Mouse (Mus musculus): ENCODE measurements around the gene Scgb2b3. TPM values are rescaled to one million over a fixed set of nuclear protein-coding genes. Genes with fewer than 3 reads are reported as not detected.

Gene Scgb2b3
- polyA plus RNA-seq (2012; fragmentation: generic; extraction: Trizol) = not detected

DNA sequence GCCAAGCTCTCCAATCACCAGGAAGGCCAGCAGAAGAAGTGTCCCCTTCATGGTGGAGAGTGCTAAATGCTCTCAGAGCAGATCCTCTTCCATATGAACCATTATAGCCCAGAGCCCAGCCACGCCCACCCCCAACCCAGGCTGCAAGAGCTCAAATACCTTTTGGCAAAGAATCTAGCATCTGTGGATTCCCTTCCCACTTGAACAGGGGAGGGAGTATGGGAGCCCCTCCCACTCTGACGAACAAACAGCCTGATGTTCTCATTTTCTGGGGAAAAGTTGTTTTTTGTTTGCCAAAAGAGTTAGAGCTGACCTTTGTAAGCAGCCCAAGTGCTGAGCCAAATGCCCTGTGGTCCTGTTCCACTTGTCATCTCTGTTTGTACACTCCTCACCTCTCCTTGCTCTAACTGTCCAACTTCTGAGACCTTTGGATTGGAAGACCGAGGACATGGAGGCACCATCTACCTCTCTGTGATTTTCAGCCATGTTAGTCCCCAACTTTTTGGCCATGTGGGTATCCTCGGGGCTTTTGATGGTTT lies at the start of gene Scgb2b3:
Gene Scgb2b3, minus strand, starts transcription at position 51 of the 539 bp plus-strand sequence.

DNA sequence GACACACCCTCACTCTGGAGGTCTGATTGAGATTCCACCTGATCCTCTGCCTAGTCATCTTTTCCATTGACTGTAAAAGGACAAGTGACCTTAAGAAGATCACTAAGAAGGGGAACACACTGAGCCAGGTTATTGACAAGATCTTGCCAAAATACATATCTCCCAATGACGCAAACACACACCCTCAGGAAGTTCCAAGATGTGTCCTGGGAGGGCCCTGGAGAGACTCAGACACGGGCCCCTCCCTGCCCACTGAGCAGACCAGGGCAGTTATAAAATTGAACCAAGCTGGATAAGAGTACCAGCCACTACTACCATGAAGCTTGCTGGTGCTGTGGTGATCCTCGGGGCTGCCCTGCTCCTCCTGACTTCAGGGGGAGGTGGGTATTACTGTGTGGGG lies 13.4 kb upstream of the Scgb2b3 start, which contains the start of gene Scgb1b3:
Gene Scgb1b3, plus strand, starts transcription at position 301 of the 400 bp plus-strand sequence.

Other genes starting within 250 kb of the Scgb2b3 start
- under 1 TPM; 0.07 to 0.81 TPM for gene Hpn, start 246.8 kb downstream of the Scgb2b3 start, polyA plus RNA-seq (2012; fragmentation: generic; extraction: Trizol)
- 10 to 100 TPM; 16.2 to 38.9 TPM for gene Scn1b, start 235.1 kb downstream of the Scgb2b3 start, polyA plus RNA-seq (2012; fragmentation: generic; extraction: Trizol)
- 10 to 100 TPM; 10.9 to 53.2 TPM for gene Gramd1a, start 206.2 kb downstream of the Scgb2b3 start, polyA plus RNA-seq (2012; fragmentation: generic; extraction: Trizol)
- gene Scgb2b2, start 71.6 kb downstream of the Scgb2b3 start, polyA plus RNA-seq (2012; fragmentation: generic; extraction: Trizol) = not detected
- gene Scgb1b2, start 70.3 kb downstream of the Scgb2b3 start, polyA plus RNA-seq (2012; fragmentation: generic; extraction: Trizol) = not detected
- gene Scgb1b3, start 13.5 kb upstream of the Scgb2b3 start, polyA plus RNA-seq (2012; fragmentation: generic; extraction: Trizol) = not detected

All from C3H10T1/2 (cell line).